Mouse (Mus musculus): Measurements from ENCODE around the gene Gm13871.
"Not testable (repeated sequence)": the region's sequence is repeated elsewhere in the genome, so short reads cannot be mapped to it uniquely, and the experiment has no call there.

- not testable (repeated sequence) for TF ChIP-seq GATA1 (IDR thresholded peaks at IDR 0.05; ENCODE audit: borderline replicate concordance, low read length); FLI1 (IDR thresholded peaks at IDR 0.05; ENCODE audit: low read length)
Observed at GRCm38 (mm10) chr4:73920660-73921059, 14.9 kb upstream of the Gm13871 start, which contains the start of gene Gm11756.
